Mouse (Mus musculus): ENCODE measurements at regions not wholly inside any gene's neighbourhood (a gene's known extent, or its start where the extent isn't known, plus 50 kb on each side); places are given as distances from the start of the nearest gene placed in this dataset.

- no peaks in the 10 kb centered on the region for H3K4me1 ChIP-seq (ENCODE audit: control insufficient read depth, insufficient read depth, low read length)
- H3K4me3 ChIP-seq (ENCODE audit: insufficient read depth, low read length): no peak overlapping the region
- no peak overlapping the region for H3K27ac ChIP-seq (ENCODE audit: insufficient read depth, low read length)
- TF ChIP-seq POLR2A (IDR thresholded peaks at IDR 0.05; ENCODE audit: low read depth, low read length) (no peak), CTCF (IDR thresholded peaks at IDR 0.05; ENCODE audit: borderline replicate concordance, insufficient read depth, low read length) (no peak)
Observed at GRCm38 (mm10) chr15:60555691-60556090, 297.9 kb downstream of the Fam84b start.

- Histone ChIP-seq H3K4me3 (ENCODE audit: insufficient read depth, low read length) (no peak overlapping the region), H3K4me1 (ENCODE audit: control insufficient read depth, insufficient read depth, low read length) (no peaks in the 10 kb centered on the region), H3K27ac (ENCODE audit: insufficient read depth, low read length) (no peak overlapping the region)
- no peak for TF ChIP-seq POLR2A (IDR thresholded peaks at IDR 0.05; ENCODE audit: low read depth, low read length)
- TF ChIP-seq CTCF (IDR thresholded peaks at IDR 0.05; ENCODE audit: borderline replicate concordance, insufficient read depth, low read length): no peak
Observed at GRCm38 (mm10) chr15:60554587-60554986, 299.0 kb downstream of the Fam84b start.

- H3K27ac ChIP-seq (ENCODE audit: insufficient read depth, low read length): no peak overlapping the region
- no peak for TF ChIP-seq CTCF (IDR thresholded peaks at IDR 0.05; ENCODE audit: borderline replicate concordance, insufficient read depth, low read length)
- no peak for TF ChIP-seq POLR2A (IDR thresholded peaks at IDR 0.05; ENCODE audit: low read depth, low read length)
- no peak overlapping the region for H3K4me3 ChIP-seq (ENCODE audit: insufficient read depth, low read length)
- no peaks in the 10 kb centered on the region for H3K4me1 ChIP-seq (ENCODE audit: control insufficient read depth, insufficient read depth, low read length)
Observed at GRCm38 (mm10) chr15:60548045-60548444, 305.5 kb downstream of the Fam84b start.

- H3K4me1 ChIP-seq (ENCODE audit: control insufficient read depth, insufficient read depth, low read length): no peaks in the 10 kb centered on the region
Observed at GRCm38 (mm10) chr15:60537191-60537590, 316.4 kb downstream of the Fam84b start.

GRCm38 (mm10) chr15:60534701-60535100 is 318.9 kb downstream of the Fam84b start:
- no peaks in the 10 kb centered on the region for H3K4me1 ChIP-seq (ENCODE audit: control insufficient read depth, insufficient read depth, low read length)
- TF ChIP-seq CTCF (IDR thresholded peaks at IDR 0.05; ENCODE audit: borderline replicate concordance, insufficient read depth, low read length): no peak
- no peak for TF ChIP-seq POLR2A (IDR thresholded peaks at IDR 0.05; ENCODE audit: low read depth, low read length)

More at GRCm38 (mm10) chr15:60537191-60537590, 316.4 kb downstream of the Fam84b start:
- H3K27ac ChIP-seq (ENCODE audit: insufficient read depth, low read length): no peak overlapping the region
- TF ChIP-seq POLR2A (IDR thresholded peaks at IDR 0.05; ENCODE audit: low read depth, low read length): no peak
- no peak for TF ChIP-seq CTCF (IDR thresholded peaks at IDR 0.05; ENCODE audit: borderline replicate concordance, insufficient read depth, low read length)
- H3K4me3 ChIP-seq (ENCODE audit: insufficient read depth, low read length): no peak overlapping the region

GRCm38 (mm10) chr15:60516810-60517209 is 336.8 kb downstream of the Fam84b start:
- Histone ChIP-seq H3K27ac (ENCODE audit: insufficient read depth, low read length) (no peak overlapping the region), H3K4me1 (ENCODE audit: control insufficient read depth, insufficient read depth, low read length) (no peaks in the 10 kb centered on the region), H3K4me3 (ENCODE audit: insufficient read depth, low read length) (no peak overlapping the region)
- no peak for TF ChIP-seq CTCF (IDR thresholded peaks at IDR 0.05; ENCODE audit: borderline replicate concordance, insufficient read depth, low read length)
- TF ChIP-seq POLR2A (IDR thresholded peaks at IDR 0.05; ENCODE audit: low read depth, low read length): no peak

More at GRCm38 (mm10) chr15:60534701-60535100, 318.9 kb downstream of the Fam84b start:
- H3K27ac ChIP-seq (ENCODE audit: insufficient read depth, low read length): no peak overlapping the region
- H3K4me3 ChIP-seq (ENCODE audit: insufficient read depth, low read length): no peak overlapping the region

- TF ChIP-seq CTCF (IDR thresholded peaks at IDR 0.05; ENCODE audit: borderline replicate concordance, insufficient read depth, low read length): no peak
- no peak for TF ChIP-seq POLR2A (IDR thresholded peaks at IDR 0.05; ENCODE audit: low read depth, low read length)
Observed at GRCm38 (mm10) chr15:60476755-60477310, 376.7 kb downstream of the Fam84b start.

GRCm38 (mm10) chr15:60475086-60475485 is 378.5 kb downstream of the Fam84b start:
- no peak for TF ChIP-seq CTCF (IDR thresholded peaks at IDR 0.05; ENCODE audit: borderline replicate concordance, insufficient read depth, low read length)
- no peak for TF ChIP-seq POLR2A (IDR thresholded peaks at IDR 0.05; ENCODE audit: low read depth, low read length)
- H3K27ac ChIP-seq (ENCODE audit: insufficient read depth, low read length): no peak overlapping the region
- H3K4me3 ChIP-seq (ENCODE audit: insufficient read depth, low read length): no peak overlapping the region

More at GRCm38 (mm10) chr15:60476755-60477310, 376.7 kb downstream of the Fam84b start:
- H3K27ac ChIP-seq (ENCODE audit: insufficient read depth, low read length): no peak overlapping the region
- H3K4me3 ChIP-seq (ENCODE audit: insufficient read depth, low read length): no peak overlapping the region
- 0 out of 2 replicates have a peak, but pooled peaks cover 2% of the 10 kb centered on the region for H3K4me1 ChIP-seq (ENCODE audit: control insufficient read depth, insufficient read depth, low read length)

GRCm38 (mm10) chr15:60431916-60432315 is 415.5 kb upstream of the 4933412E24Rik start:
- H3K27ac ChIP-seq (ENCODE audit: insufficient read depth, low read length): no peak overlapping the region
- no peak for TF ChIP-seq CTCF (IDR thresholded peaks at IDR 0.05; ENCODE audit: borderline replicate concordance, insufficient read depth, low read length)
- TF ChIP-seq POLR2A (IDR thresholded peaks at IDR 0.05; ENCODE audit: low read depth, low read length): no peak
- no peak overlapping the region for H3K4me3 ChIP-seq (ENCODE audit: insufficient read depth, low read length)
- H3K4me1 ChIP-seq (ENCODE audit: control insufficient read depth, insufficient read depth, low read length): no peaks in the 10 kb centered on the region

More at GRCm38 (mm10) chr15:60475086-60475485, 378.5 kb downstream of the Fam84b start:
- H3K4me1 ChIP-seq (ENCODE audit: control insufficient read depth, insufficient read depth, low read length): 0 out of 2 replicates have a peak, but pooled peaks cover 2% of the 10 kb centered on the region

GRCm38 (mm10) chr15:60419081-60419480 is 402.7 kb upstream of the 4933412E24Rik start:
- H3K4me3 ChIP-seq (ENCODE audit: insufficient read depth, low read length): no peak overlapping the region
- no peaks in the 10 kb centered on the region for H3K4me1 ChIP-seq (ENCODE audit: control insufficient read depth, insufficient read depth, low read length)
- H3K27ac ChIP-seq (ENCODE audit: insufficient read depth, low read length): no peak overlapping the region
- TF ChIP-seq POLR2A (IDR thresholded peaks at IDR 0.05; ENCODE audit: low read depth, low read length): no peak
- no peak for TF ChIP-seq CTCF (IDR thresholded peaks at IDR 0.05; ENCODE audit: borderline replicate concordance, insufficient read depth, low read length)
